Mouse (Mus musculus) inflammation-experienced regulatory T-cells, adult 16 weeks (primary cell): ENCODE results near the gene Gm21118. TPM values are rescaled to one million over a fixed set of nuclear protein-coding genes. Genes with fewer than 3 reads are reported as not detected.

Experiments used
- polyA plus RNA-seq: library from polyadenylated mRNA; unstranded; fragments of 100-300 nt; shearing (Covaris generic); gene quantifications from one replicate; pipeline ENCODE4 v1.2.1, GENCODE M21; 2017

Gene Gm21118
- not detected for polyA plus RNA-seq

DNA sequence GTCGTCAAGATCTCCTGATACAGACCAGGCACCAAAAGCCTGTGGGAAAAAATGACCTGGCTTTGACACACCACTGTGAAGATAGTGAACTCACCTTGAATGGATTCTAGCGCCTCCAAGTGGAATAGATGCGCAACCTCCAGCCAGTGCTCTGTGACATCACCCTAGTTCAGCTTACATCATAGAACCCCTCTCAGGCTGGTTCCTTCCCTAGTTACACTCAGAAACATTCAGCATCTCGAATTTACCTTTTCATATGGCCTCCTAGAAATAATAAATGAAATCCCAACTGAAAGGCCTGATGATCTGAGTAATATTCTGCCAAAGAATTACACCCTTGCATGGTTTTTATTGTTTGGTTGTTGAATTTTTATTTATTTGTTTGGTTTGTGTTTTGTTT lies at the start of gene Gm21118:
Gene Gm21118 (minus strand): TSS at position 101 of the 400 bp plus-strand sequence.

GRCm38 (mm10) chrY:70303187-70303586 lies 29.7 kb upstream of the Gm21118 start, which contains the start of the genes Gm29423 and Gm29644:
TSS of gene Gm29423 (minus strand) at chrY:70303287.
TSS of gene Gm29644 (minus strand) at chrY:70303343.

Other genes with a start within 250 kb of the Gm21118 start
- gene Gm29423, start 29.6 kb upstream of the Gm21118 start, polyA plus RNA-seq = not detected
- gene Gm29644, start 29.7 kb upstream of the Gm21118 start, polyA plus RNA-seq = not detected
- not detected for gene Gm20888, start 168.2 kb upstream of the Gm21118 start, polyA plus RNA-seq